Comparison of ENCODE assay signal across 8 mouse cellular contexts in genomic region chr2:91526294-91527146, GRCm38 (mm10). TPM values are rescaled to one million over a fixed set of nuclear protein-coding genes. Genes with fewer than 3 reads are reported as not detected.
A peak's percentile ranks its signal among the peaks of the same experiment; 100 is the strongest.
DNase-seq lines count a peak whose midpoint lies in the region; ATAC-seq lines count a peak whose summit lies in the region.

Gene Ckap5, plus strand, starts transcription at chr2:91526762.

- peak within 1 kb of the TSS; percentile 100 for H3K27ac ChIP-seq in heart, embryonic 10.5 days
- peak within 1 kb of the TSS; percentile 90 for H3K27ac ChIP-seq in kidney, embryonic 15.5 days

- ATAC-seq in erythroblast, adult 5-6 weeks (replicated peaks; ENCODE audit: low FRiP score, poor library complexity, severe bottlenecking) = peak; percentile 99
- peak; percentile 99 for ATAC-seq in kidney, embryonic 15.5 days (replicated peaks; ENCODE audit: low FRiP score)
- ATAC-seq in monocyte, adult 5-6 weeks (replicated peaks; ENCODE audit: insufficient number of reproducible peaks, low FRiP score, low TSS enrichment, poor library complexity, severe bottlenecking) = peak; percentile 100

- no peaks in the 10 kb centered on the region; the same call in 1 of the 2 replicates for H3K4me1 ChIP-seq in heart, embryonic 10.5 days
- peaks cover 5% of the 10 kb centered on the region; the same call in 1 of the 2 replicates for H3K4me1 ChIP-seq in kidney, embryonic 15.5 days

- whole genome bisulfite sequencing in heart, embryonic 10.5 days = under 1% methylated on average over 64 of the region's 64 CpGs
- WGBS in kidney, embryonic 15.5 days = under 1% methylated on average over 63 of the region's 64 CpGs

- H3K4me3 ChIP-seq in heart, embryonic 10.5 days = peak within 1 kb of the TSS; percentile 99
- H3K4me3 ChIP-seq in kidney, embryonic 15.5 days (replicated peaks) = peak within 1 kb of the TSS; percentile 98

- peak within 1 kb of the TSS; percentile 99 for H3K9ac ChIP-seq in kidney, embryonic 15.5 days

- DNase-seq in B cell, adult 2 months = peak; percentile 90
- peak; percentile 98 for DNase-seq in brain, adult 2 months (ENCODE audit: low read depth, low spot score)
- DNase-seq in heart, embryonic 10.5 days (ENCODE audit: low spot score) = peak; percentile 98
- peak; percentile 94 for DNase-seq in liver
- DNase-seq in spleen, postnatal 4 days (ENCODE audit: low spot score in 2 of 2) = peak; percentile 89 to 92

- peaks cover 21% of the 10 kb centered on the region for H3K36me3 ChIP-seq in heart, embryonic 10.5 days
- peaks cover 18% of the 10 kb centered on the region for H3K36me3 ChIP-seq in kidney, embryonic 15.5 days

- no peaks in the 10 kb centered on the region for H3K9me3 ChIP-seq in heart, embryonic 10.5 days
- H3K9me3 ChIP-seq in kidney, embryonic 15.5 days (replicated peaks) = no peaks in the 10 kb centered on the region

- H3K4me2 ChIP-seq in kidney, embryonic 15.5 days = peak within 1 kb of the TSS; percentile 71

- no peaks in the 10 kb centered on the region for H3K27me3 ChIP-seq in heart, embryonic 10.5 days (ENCODE audit: insufficient read depth, poor library complexity, severe bottlenecking)
- no peaks in the 10 kb centered on the region for H3K27me3 ChIP-seq in kidney, embryonic 15.5 days

RNA-seq across cellular contexts. Expression of gene Ckap5, which starts in this region (rescaled TPM):
- total RNA-seq in erythroblast, adult 5-6 weeks (2015; ENCODE audit: low replicate concordance) = 25.6 and 28.2 TPM in 2 replicates
- total RNA-seq in erythroblast, adult 5-6 weeks (2017; ENCODE audit: low replicate concordance) = 42.2 and 42.3 TPM in 2 replicates
- 77.2 and 82.6 TPM in 2 replicates for polyA plus RNA-seq in heart, embryonic 10.5 days (2016; fragmentation: Nextera tagmentation; extraction: Ambion mirVana)
- 83.3 and 100 TPM in 2 replicates for polyA plus RNA-seq in kidney, embryonic 15.5 days (2015; fragmentation: Nextera tagmentation; extraction: Ambion mirVana)
- total RNA-seq in monocyte, adult 5-6 weeks (2017) = 35.8 to 49.7 TPM (median 41.9 TPM) in 3 replicates

Comparison
In these comparisons a context has a peak if more than half of its experiments do, and no peak if none do; other contexts are left out.
1. Peak in every context shown above with its lines: DNase-seq, ATAC-seq, H3K4me3 ChIP-seq and H3K27ac ChIP-seq.